Mouse (Mus musculus) embryo, embryonic 10 days (tissue): ENCODE results near the gene Slc9a9.

ENCODE experiments used
- DNase-seq: peaks from one replicate; pipeline ENCODE4 v3.0.0-alpha.2; 2015; ENCODE audit warnings: low spot score

Slc9a9 gene

GRCm38 (mm10) chr9:95077938-95078337 lies 408.2 kb downstream of the Slc9a9 start:
- DNase-seq, result no peak

GRCm38 (mm10) chr9:95078626-95079025 lies 408.9 kb downstream of the Slc9a9 start:
- DNase-seq, result no peak

- DNase-seq, result no peak
Observed at GRCm38 (mm10) chr9:95079951-95080350, 410.2 kb downstream of the Slc9a9 start.

GRCm38 (mm10) chr9:95086109-95086821 lies 416.6 kb downstream of the Slc9a9 start:
- no peak for DNase-seq

GRCm38 (mm10) chr9:95088221-95088620 lies 418.5 kb downstream of the Slc9a9 start:
- no peak for DNase-seq

GRCm38 (mm10) chr9:95089050-95089449 lies 419.3 kb downstream of the Slc9a9 start:
- DNase-seq, result no peak

- no peak for DNase-seq
Observed at GRCm38 (mm10) chr9:95096486-95096885, 426.8 kb downstream of the Slc9a9 start.

GRCm38 (mm10) chr9:95105768-95106167 lies 436.1 kb downstream of the Slc9a9 start:
- DNase-seq, result no peak

GRCm38 (mm10) chr9:95109799-95110198 lies 440.1 kb downstream of the Slc9a9 start:
- DNase-seq, result no peak

- no peak for DNase-seq
Observed at GRCm38 (mm10) chr9:95110768-95111167, 441.1 kb downstream of the Slc9a9 start.

- DNase-seq, result no peak
Observed at GRCm38 (mm10) chr9:95111732-95112131, 442.0 kb downstream of the Slc9a9 start.

GRCm38 (mm10) chr9:95113157-95114135 lies 443.7 kb downstream of the Slc9a9 start:
- DNase-seq, result no peak

- no peak for DNase-seq
Observed at GRCm38 (mm10) chr9:95120062-95120461, 450.4 kb downstream of the Slc9a9 start.

- DNase-seq, result peak; percentile 61
Observed at GRCm38 (mm10) chr9:95121151-95121835, 451.6 kb downstream of the Slc9a9 start.

GRCm38 (mm10) chr9:95125683-95126082 lies 456.0 kb downstream of the Slc9a9 start:
- DNase-seq, result no peak

- no peak for DNase-seq
Observed at GRCm38 (mm10) chr9:95127774-95128173, 458.1 kb downstream of the Slc9a9 start.

GRCm38 (mm10) chr9:95149206-95149729 lies 479.6 kb downstream of the Slc9a9 start:
- DNase-seq, result peak; percentile 4

GRCm38 (mm10) chr9:95150096-95150495 lies 480.4 kb downstream of the Slc9a9 start:
- DNase-seq, result peak; percentile 45

- no peak for DNase-seq
Observed at GRCm38 (mm10) chr9:95150597-95150996, 480.9 kb downstream of the Slc9a9 start.

- DNase-seq, result no peak
Observed at GRCm38 (mm10) chr9:95150998-95151397, 481.3 kb downstream of the Slc9a9 start.

GRCm38 (mm10) chr9:95151746-95152145 lies 482.0 kb downstream of the Slc9a9 start:
- DNase-seq, result peak; percentile 14

- no peak for DNase-seq
Observed at GRCm38 (mm10) chr9:95153966-95154365, 484.3 kb downstream of the Slc9a9 start.
